Mouse (Mus musculus) R1 (cell line): ENCODE measurements around the gene Phc1.
A peak's percentile ranks its signal among the peaks of the same experiment; 100 is the strongest.

Experiments used
- DNase-seq: peaks from one replicate; pipeline ENCODE4 v3.0.0-alpha.2; 2018; ENCODE audit warnings: low read depth, low spot score

Phc1 gene

GRCm38 (mm10) chr6:122339047-122339647, 1.2 kb downstream of the Phc1 start:
- peak; percentile 80 for DNase-seq

GRCm38 (mm10) chr6:122337546-122337945, 2.8 kb downstream of the Phc1 start:
- no peak for DNase-seq

- DNase-seq, result peak; percentile 68
These were observed 5.5 kb downstream of the Phc1 start for GRCm38 (mm10) chr6:122334786-122335340.

GRCm38 (mm10) chr6:122333081-122333612, 7.2 kb downstream of the Phc1 start:
- DNase-seq, result peak; percentile 5

- DNase-seq, result no peak
These were observed 14.9 kb downstream of the Phc1 start for GRCm38 (mm10) chr6:122325361-122325975.

- no peak for DNase-seq
These were observed 21.6 kb downstream of the Phc1 start for GRCm38 (mm10) chr6:122318726-122319125.

- DNase-seq, result peak; percentile 2
These were observed 30.1 kb downstream of the Phc1 start for GRCm38 (mm10) chr6:122310187-122310820.

GRCm38 (mm10) chr6:122309446-122309960, 30.9 kb downstream of the Phc1 start:
- DNase-seq, result peak; percentile 11

GRCm38 (mm10) chr6:122308505-122309393, 31.6 kb downstream of the Phc1 start, which contains the start of gene M6pr:
TSS of gene M6pr (plus strand) at chr6:122308720.
- peak; percentile 100 for DNase-seq

GRCm38 (mm10) chr6:122308136-122308504, 32.2 kb downstream of the Phc1 start:
- no peak for DNase-seq

GRCm38 (mm10) chr6:122306707-122307106, 33.7 kb downstream of the Phc1 start:
- no peak for DNase-seq

- peak; percentile 73 for DNase-seq
These were observed 35.4 kb downstream of the Phc1 start for GRCm38 (mm10) chr6:122304790-122305555.

GRCm38 (mm10) chr6:122304355-122304754, 36.0 kb downstream of the Phc1 start:
- peak; percentile 88 for DNase-seq

GRCm38 (mm10) chr6:122303526-122303925, 36.8 kb downstream of the Phc1 start:
- no peak for DNase-seq

- DNase-seq, result no peak
These were observed 37.7 kb downstream of the Phc1 start for GRCm38 (mm10) chr6:122302661-122303060.

GRCm38 (mm10) chr6:122302121-122302520, 38.2 kb downstream of the Phc1 start:
- DNase-seq, result no peak

GRCm38 (mm10) chr6:122299621-122300133, 40.7 kb downstream of the Phc1 start:
- DNase-seq, result no peak

GRCm38 (mm10) chr6:122298223-122298609, 42.1 kb downstream of the Phc1 start:
- DNase-seq, result no peak

- peak; percentile 61 for DNase-seq
These were observed 42.8 kb downstream of the Phc1 start for GRCm38 (mm10) chr6:122297279-122298222.
